Mouse (Mus musculus) lung, adult 2 months (tissue): ENCODE data around the gene Rragd.

Experiments used
- CTCF ChIP-seq: fragments of 200-500 bp; IDR thresholded peaks from 2 replicates; pipeline ENCODE4 v1.5.1; 2011; ENCODE audit warnings: mild to moderate bottlenecking, low read length, control low read depth; ENCODE audit not compliant: insufficient read depth
- POLR2A ChIP-seq: fragments of 200-500 bp; IDR thresholded peaks from 2 replicates; pipeline ENCODE4 v1.6.1; 2011; ENCODE audit warnings: low read depth, mild to moderate bottlenecking, control low read depth, low read length, borderline replicate concordance; ENCODE audit errors: extremely low read depth

GRCm38 (mm10) chr4:32939521-32939920, 43.3 kb upstream of the Rragd start:
- TF ChIP-seq POLR2A (no peak), CTCF (no peak)
